Mouse (Mus musculus): ENCODE results near the gene Caln1. TPM values are rescaled to one million over a fixed set of nuclear protein-coding genes. Genes with fewer than 3 reads are reported as not detected.

Caln1 gene
- polyA plus RNA-seq, 1 experiment, result 0.01 TPM

DNA sequence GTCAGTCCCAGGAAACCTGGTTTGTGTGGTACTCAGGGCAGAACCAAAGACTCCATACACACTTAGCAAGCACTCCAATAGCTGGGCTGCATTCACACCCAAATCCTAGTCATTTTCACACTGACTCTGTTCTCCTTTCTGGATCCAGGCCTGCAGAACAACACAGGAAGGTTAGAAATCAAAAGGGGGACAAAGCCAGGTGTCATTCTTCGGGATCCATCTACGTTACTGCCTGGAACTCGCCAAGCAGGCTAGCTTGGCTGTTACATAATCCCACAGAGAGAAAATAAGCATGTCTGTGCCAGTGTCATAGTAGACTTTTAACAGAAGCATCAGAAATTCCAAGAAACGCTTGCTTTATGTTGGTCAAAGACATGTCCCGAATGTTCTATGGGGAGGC, 446.1 kb downstream of the Caln1 start:
- H3K4me1 ChIP-seq (ENCODE audit: control insufficient read depth), result no peaks in the 10 kb centered on the region
- H3K4me3 ChIP-seq (replicated peaks), result no peak overlapping the region
- no peak for TF ChIP-seq GATA1 (IDR thresholded peaks at IDR 0.05; ENCODE audit: low read length)
- TF ChIP-seq TAL1 (IDR thresholded peaks at IDR 0.05; ENCODE audit: low read length), result no peak
- no peaks in the 10 kb centered on the region for H3K36me3 ChIP-seq (ENCODE audit: control insufficient read depth)
- no peaks in the 10 kb centered on the region for H3K27me3 ChIP-seq (ENCODE audit: control insufficient read depth)
- H3K9me3 ChIP-seq (ENCODE audit: control insufficient read depth, low read length), result peaks cover 17% of the 10 kb centered on the region

DNA sequence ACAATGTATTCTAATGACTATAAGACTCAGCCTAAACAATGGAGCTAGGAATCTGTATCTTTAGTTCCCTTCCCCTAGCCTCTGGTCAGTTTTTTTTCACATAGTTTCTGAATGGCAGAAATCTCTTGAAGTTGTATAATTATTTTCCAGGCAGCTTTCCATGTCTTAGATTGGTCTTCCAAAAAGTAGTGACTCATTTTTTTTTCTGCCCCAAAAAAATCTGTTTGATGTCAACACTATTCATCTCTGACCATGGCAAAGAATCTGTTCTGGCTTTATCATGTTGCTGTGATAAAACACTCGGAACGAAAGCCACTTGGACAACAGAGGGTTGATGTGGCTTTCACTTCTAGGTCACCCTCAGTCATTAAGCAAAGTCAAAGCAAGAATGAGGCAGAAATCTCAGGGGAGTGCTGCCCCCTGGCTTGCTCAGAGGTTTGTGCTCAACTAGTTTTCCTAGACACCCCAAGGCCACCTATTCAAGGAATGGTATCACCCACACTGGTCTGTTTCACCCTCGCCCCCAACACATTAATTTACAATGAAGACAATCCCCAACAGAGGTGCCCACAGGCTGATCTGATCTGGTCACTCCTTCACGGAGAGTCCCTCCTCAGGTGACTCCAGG, 450.9 kb downstream of the Caln1 start:
- no peak for TF ChIP-seq TAL1 (IDR thresholded peaks at IDR 0.05; ENCODE audit: low read length)
- Histone ChIP-seq H3K27me3 (ENCODE audit: control insufficient read depth) (no peaks in the 10 kb centered on the region), H3K4me1 (ENCODE audit: control insufficient read depth) (no peaks in the 10 kb centered on the region), H3K36me3 (ENCODE audit: control insufficient read depth) (no peaks in the 10 kb centered on the region), H3K4me3 (replicated peaks) (no peak overlapping the region), H3K9me3 (ENCODE audit: control insufficient read depth, low read length) (peaks cover 17% of the 10 kb centered on the region)

DNA sequence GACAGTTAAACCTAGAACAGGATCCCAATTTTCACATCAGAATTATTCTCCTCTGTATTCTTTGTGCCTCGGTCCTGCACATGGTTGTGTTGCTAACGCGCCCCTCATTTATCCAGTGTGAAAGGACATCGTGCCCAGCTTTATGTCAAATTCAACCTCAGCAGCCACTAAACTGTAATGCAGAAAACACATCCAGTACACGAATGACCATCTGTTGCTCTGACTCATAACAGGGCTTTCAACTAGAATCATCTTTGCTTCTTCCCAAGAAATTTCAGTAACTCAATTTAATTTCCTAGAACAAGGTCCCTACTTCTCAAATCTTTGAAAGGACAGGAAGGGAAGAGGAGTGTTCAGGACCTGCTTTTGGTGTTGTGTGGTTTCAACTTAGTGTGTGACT, 451.4 kb downstream of the Caln1 start:
- H3K27me3 ChIP-seq (ENCODE audit: control insufficient read depth), result no peaks in the 10 kb centered on the region
- peaks cover 14% of the 10 kb centered on the region for H3K9me3 ChIP-seq (ENCODE audit: control insufficient read depth, low read length)
- H3K4me3 ChIP-seq (replicated peaks), result no peak overlapping the region
- no peaks in the 10 kb centered on the region for H3K36me3 ChIP-seq (ENCODE audit: control insufficient read depth)
- TF ChIP-seq GATA1 (IDR thresholded peaks at IDR 0.05; ENCODE audit: low read length), result no peak
- TF ChIP-seq TAL1 (IDR thresholded peaks at IDR 0.05; ENCODE audit: low read length), result no peak
- no peaks in the 10 kb centered on the region for H3K4me1 ChIP-seq (ENCODE audit: control insufficient read depth)

DNA sequence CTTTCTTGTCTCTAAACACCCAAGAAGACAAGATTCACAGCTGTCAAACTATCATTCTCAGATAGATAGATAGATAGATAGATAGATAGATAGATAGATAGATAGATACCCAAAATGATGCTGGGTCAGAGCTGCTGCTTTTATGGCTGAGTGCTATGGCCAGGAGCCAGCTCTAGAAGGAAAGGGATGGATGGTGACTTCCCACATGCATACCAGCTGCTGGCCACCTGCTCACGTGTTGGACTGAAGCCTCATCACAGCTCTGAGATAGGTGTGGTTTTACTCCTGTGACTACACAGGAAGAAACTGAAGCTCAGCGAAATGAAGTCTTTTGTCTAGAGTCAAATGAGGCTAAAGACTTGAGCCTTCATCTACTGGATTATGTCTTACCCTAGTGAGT, 456.5 kb downstream of the Caln1 start:
- Histone ChIP-seq H3K9me3 (ENCODE audit: control insufficient read depth, low read length) (peaks cover 27% of the 10 kb centered on the region), H3K4me3 (replicated peaks) (no peak overlapping the region), H3K4me1 (ENCODE audit: control insufficient read depth) (no peaks in the 10 kb centered on the region), H3K27me3 (ENCODE audit: control insufficient read depth) (no peaks in the 10 kb centered on the region), H3K36me3 (ENCODE audit: control insufficient read depth) (no peaks in the 10 kb centered on the region)
- no peak for TF ChIP-seq GATA1 (IDR thresholded peaks at IDR 0.05; ENCODE audit: low read length)
- TF ChIP-seq TAL1 (IDR thresholded peaks at IDR 0.05; ENCODE audit: low read length), result no peak

DNA sequence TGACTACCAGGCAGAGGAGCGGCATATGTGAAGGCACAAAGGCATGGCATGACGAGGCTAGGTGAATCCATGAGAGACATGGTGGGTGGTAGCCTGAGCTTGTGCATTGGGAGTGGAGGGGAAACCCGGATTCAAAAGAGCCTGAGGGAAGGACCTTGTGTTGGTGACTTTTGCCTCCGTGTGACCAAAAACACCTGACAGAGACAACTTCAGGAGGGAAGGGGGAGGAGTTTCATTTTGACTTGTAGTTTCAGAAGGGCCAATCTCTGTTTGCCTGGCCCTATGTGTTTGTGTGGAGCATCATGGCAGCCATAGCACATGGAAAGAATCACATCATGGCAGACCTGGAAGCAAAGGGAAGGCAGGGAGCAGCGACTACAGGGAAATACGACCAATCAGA, 479.3 kb downstream of the Caln1 start:
- H3K4me3 ChIP-seq (replicated peaks), result no peak overlapping the region
- no peaks in the 10 kb centered on the region for H3K36me3 ChIP-seq (ENCODE audit: control insufficient read depth)
- no peaks in the 10 kb centered on the region for H3K4me1 ChIP-seq (ENCODE audit: control insufficient read depth)
- no peaks in the 10 kb centered on the region for H3K9me3 ChIP-seq (ENCODE audit: control insufficient read depth, low read length)
- no peak for TF ChIP-seq TAL1 (IDR thresholded peaks at IDR 0.05; ENCODE audit: low read length)
- TF ChIP-seq GATA1 (IDR thresholded peaks at IDR 0.05; ENCODE audit: low read length), result no peak
- H3K27me3 ChIP-seq (ENCODE audit: control insufficient read depth), result no peaks in the 10 kb centered on the region

DNA sequence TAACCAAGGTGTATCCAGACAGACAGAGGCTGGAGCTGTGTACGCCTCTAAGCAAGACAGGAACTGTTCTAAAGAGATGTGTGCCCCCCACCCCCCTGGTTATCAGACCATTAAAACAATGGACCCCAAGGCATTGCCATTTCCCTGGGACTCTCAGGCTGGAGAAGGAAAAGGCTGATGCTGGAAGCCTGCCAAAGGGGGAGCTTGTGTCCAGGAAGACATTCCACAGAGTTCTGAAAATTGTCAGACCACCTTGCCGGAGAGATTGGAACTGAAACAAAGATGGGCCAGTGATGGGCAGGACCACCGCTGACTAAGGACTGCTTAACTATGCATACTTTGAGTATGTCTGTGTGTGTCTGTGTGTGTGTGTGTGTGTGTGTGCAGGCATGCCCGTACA, 480.4 kb downstream of the Caln1 start:
- no peaks in the 10 kb centered on the region for H3K9me3 ChIP-seq (ENCODE audit: control insufficient read depth, low read length)
- H3K4me3 ChIP-seq (replicated peaks), result no peak overlapping the region
- TF ChIP-seq GATA1 (IDR thresholded peaks at IDR 0.05; ENCODE audit: low read length), result no peak
- TF ChIP-seq TAL1 (IDR thresholded peaks at IDR 0.05; ENCODE audit: low read length), result no peak
- H3K27me3 ChIP-seq (ENCODE audit: control insufficient read depth), result no peaks in the 10 kb centered on the region
- H3K36me3 ChIP-seq (ENCODE audit: control insufficient read depth), result no peaks in the 10 kb centered on the region
- no peaks in the 10 kb centered on the region for H3K4me1 ChIP-seq (ENCODE audit: control insufficient read depth)

DNA sequence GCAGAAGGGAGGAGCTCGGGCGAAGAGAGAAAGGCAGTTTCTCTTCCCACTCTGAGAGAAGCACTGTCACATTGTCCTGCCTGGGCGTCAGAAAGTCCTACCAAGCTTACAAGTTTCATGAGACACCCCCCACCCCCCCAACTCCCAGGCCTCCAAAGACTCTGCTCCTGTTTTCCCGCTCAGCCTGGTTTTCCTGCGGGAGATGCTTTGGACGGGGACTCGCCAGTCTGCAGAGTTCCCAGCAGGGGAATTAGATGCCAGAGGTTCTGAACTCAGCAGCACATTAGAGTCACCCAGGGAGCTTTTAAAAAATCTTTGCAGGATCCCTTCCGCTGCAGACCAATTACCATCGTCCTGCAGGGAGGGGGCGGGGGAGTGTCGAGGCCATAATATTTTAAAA, 482.9 kb downstream of the Caln1 start:
- H3K4me3 ChIP-seq (replicated peaks), result no peak overlapping the region
- TF ChIP-seq GATA1 (IDR thresholded peaks at IDR 0.05; ENCODE audit: low read length) (no peak), TAL1 (IDR thresholded peaks at IDR 0.05; ENCODE audit: low read length) (no peak)
- no peaks in the 10 kb centered on the region for H3K4me1 ChIP-seq (ENCODE audit: control insufficient read depth)
- H3K36me3 ChIP-seq (ENCODE audit: control insufficient read depth), result no peaks in the 10 kb centered on the region
- no peaks in the 10 kb centered on the region for H3K27me3 ChIP-seq (ENCODE audit: control insufficient read depth)
- H3K9me3 ChIP-seq (ENCODE audit: control insufficient read depth, low read length), result no peaks in the 10 kb centered on the region

DNA sequence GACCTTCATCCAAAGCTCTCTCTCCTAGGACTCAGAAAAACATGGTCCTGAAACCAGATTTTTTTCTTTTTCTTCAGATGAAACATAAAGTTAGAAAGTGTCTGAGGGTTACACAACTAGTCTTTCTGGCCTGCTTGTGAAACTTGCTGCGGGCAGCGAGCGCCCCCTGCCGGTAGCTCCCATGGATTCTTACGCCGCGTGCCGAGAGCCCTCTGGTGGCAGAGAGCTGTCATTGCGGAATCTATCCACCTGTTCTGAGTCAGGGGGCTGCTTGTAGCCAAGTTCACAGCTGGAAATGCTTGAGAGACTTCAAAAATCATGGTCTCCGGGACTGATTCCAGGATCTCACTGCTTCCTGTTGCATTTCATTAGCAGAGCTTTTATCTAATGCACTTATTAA, 484.1 kb downstream of the Caln1 start:
- no peak overlapping the region for H3K4me3 ChIP-seq (replicated peaks)
- H3K9me3 ChIP-seq (ENCODE audit: control insufficient read depth, low read length), result no peaks in the 10 kb centered on the region
- TF ChIP-seq GATA1 (IDR thresholded peaks at IDR 0.05; ENCODE audit: low read length) (no peak), TAL1 (IDR thresholded peaks at IDR 0.05; ENCODE audit: low read length) (no peak)

DNA sequence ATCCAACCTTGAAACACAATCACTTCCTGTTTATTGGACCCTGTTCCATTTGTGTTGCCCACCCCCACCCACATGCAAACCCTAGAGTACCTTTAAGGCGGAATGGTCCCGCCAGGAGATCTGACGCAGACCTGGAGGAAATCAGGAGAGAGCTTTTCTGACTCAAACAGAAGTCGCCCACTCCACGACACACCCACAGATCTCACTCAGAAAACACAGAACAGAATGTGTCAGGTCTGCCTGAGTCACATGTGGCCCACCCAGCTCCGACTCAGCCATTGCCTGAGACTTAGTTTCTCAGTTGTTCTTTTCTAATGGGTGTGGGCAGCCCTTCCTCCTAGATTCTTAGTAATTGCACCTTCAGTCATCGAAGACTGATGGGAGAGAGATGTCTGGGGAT, 485.2 kb downstream of the Caln1 start:
- Histone ChIP-seq H3K4me1 (ENCODE audit: control insufficient read depth) (no peaks in the 10 kb centered on the region), H3K36me3 (ENCODE audit: control insufficient read depth) (no peaks in the 10 kb centered on the region), H3K27me3 (ENCODE audit: control insufficient read depth) (no peaks in the 10 kb centered on the region), H3K4me3 (replicated peaks) (no peak overlapping the region), H3K9me3 (ENCODE audit: control insufficient read depth, low read length) (no peaks in the 10 kb centered on the region)
- TF ChIP-seq TAL1 (IDR thresholded peaks at IDR 0.05; ENCODE audit: low read length) (no peak), GATA1 (IDR thresholded peaks at IDR 0.05; ENCODE audit: low read length) (no peak)

More for the DNA sequence above, 484.1 kb downstream of the Caln1 start:
- no peaks in the 10 kb centered on the region for H3K4me1 ChIP-seq (ENCODE audit: control insufficient read depth)
- H3K27me3 ChIP-seq (ENCODE audit: control insufficient read depth), result no peaks in the 10 kb centered on the region
- no peaks in the 10 kb centered on the region for H3K36me3 ChIP-seq (ENCODE audit: control insufficient read depth)

DNA sequence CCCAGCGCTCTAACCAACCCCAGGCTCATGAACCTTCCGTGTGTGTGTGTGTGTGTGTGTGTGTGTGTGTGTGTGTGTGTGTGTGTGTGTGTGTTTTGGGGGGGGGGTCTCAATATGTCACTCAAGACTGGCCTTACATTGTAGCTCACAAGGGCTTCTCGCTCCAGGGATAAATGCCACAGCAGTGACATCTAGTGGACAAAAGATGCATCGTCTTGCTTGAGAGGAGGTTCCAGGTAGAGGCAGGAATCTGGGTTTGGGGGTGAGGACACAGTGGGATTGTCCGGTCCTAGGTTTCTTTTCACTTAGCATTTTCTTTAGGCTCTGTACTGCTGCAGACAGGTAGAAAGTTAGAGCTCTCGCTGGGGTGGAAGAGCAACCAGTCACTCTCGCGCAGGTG, 488.9 kb downstream of the Caln1 start:
- Histone ChIP-seq H3K27me3 (ENCODE audit: control insufficient read depth) (no peaks in the 10 kb centered on the region), H3K9me3 (ENCODE audit: control insufficient read depth, low read length) (peaks cover 3% of the 10 kb centered on the region), H3K36me3 (ENCODE audit: control insufficient read depth) (no peaks in the 10 kb centered on the region), H3K4me3 (replicated peaks) (no peak overlapping the region), H3K4me1 (ENCODE audit: control insufficient read depth) (no peaks in the 10 kb centered on the region)
- no peak for TF ChIP-seq GATA1 (IDR thresholded peaks at IDR 0.05; ENCODE audit: low read length)
- no peak for TF ChIP-seq TAL1 (IDR thresholded peaks at IDR 0.05; ENCODE audit: low read length)

Data from erythroblast, embryonic 14.5 days (primary cell).